Comparison of ENCODE assay signal across 14 mouse cellular contexts in the genomic region with DNA sequence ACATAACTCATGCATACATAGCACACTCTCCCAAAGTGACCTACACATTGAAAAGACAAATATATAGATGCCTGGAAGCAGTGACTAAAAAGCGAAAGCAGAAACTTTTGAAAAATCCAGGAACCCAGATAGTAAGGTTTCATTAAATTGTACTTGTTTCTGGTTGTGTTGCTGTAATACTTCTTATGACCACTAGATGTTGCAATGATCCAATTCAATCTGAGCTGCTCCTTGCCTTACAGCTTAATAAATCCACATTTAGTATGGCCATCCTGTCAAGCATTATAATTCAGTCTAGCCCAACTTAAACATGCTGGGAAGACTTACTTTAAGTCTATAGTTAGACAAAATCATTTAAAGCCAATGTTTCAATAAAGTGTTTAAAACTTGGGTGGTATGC. TPM values are rescaled to one million over a fixed set of nuclear protein-coding genes. Genes with fewer than 3 reads are reported as not detected.
A peak's percentile ranks its signal among the peaks of the same experiment; 100 is the strongest.
DNase-seq lines count a peak whose midpoint lies in the region; TF ChIP-seq lines count a peak whose summit lies in the region.
"Had no signal": no experiment of that assay in that cellular context is flagged by ENCODE, and none has a peak within 500 bp of the region (broad histone marks: within the 10 kb centered on the region; RNA-seq: fewer than 3 reads in every experiment).

No protein-coding gene starts in this region.

- dilution Hi-C loops in CH12.LX (cut with MboI; ENCODE audit: extremely low pct_ligation_motif_present, extremely low pct_unique_long_range_greater_than_20kb, low sequenced_read_pairs) = no loop called here

- no peak for TF ChIP-seq POLR2A in CH12.LX (IDR thresholded peaks at IDR 0.05; ENCODE audit: low read depth, low read length)
- TF ChIP-seq POLR2A in cortical plate, adult 2 months (IDR thresholded peaks at IDR 0.05; ENCODE audit: extremely low read depth, insufficient read depth, low read length) = no peak

- no peaks in the 10 kb centered on the region for H3K79me2 ChIP-seq in CH12.LX (replicated peaks; ENCODE audit: control insufficient read depth, extremely low read depth, insufficient read depth, poor library complexity, severe bottlenecking)

- peaks cover 0 to 12% of the 10 kb centered on the region in 2 experiments; a peak in 2 of 4 replicates for H3K4me1 ChIP-seq in CH12.LX (ENCODE audit: control insufficient read depth in 1 of 2, insufficient read depth in 2 of 2)
- H3K4me1 ChIP-seq in cortical plate, adult 2 months (ENCODE audit: control insufficient read depth, insufficient read depth, low read length) = no peaks in the 10 kb centered on the region
- H3K4me1 ChIP-seq: forebrain, embryonic 15.5 days; heart, embryonic 13.5 days had no signal

- H3K4me2 ChIP-seq in CH12.LX (ENCODE audit: insufficient read depth, low read depth, poor library complexity, severe bottlenecking) = no peak overlapping the region
- H3K4me2 ChIP-seq: forebrain, embryonic 15.5 days; heart, embryonic 13.5 days had no signal

- no peak for TF ChIP-seq EP300 in CH12.LX (IDR thresholded peaks at IDR 0.05; ENCODE audit: low read length)

- peak; percentile 84 for TF ChIP-seq RAD21 in CH12.LX (IDR thresholded peaks at IDR 0.05; ENCODE audit: low read depth, low read length)

- H3K9ac ChIP-seq in CH12.LX (ENCODE audit: insufficient read depth, low read depth) = no peak overlapping the region
- H3K9ac ChIP-seq: forebrain, embryonic 15.5 days; heart, embryonic 13.5 days had no signal

- H3K4me3 ChIP-seq in CH12.LX (replicated peaks in 1 of 3; ENCODE audit: low read depth in 2 of 3, low read length in 2 of 3, poor library complexity in 1 of 3) = no peak overlapping the region
- H3K4me3 ChIP-seq in cortical plate, adult 2 months (ENCODE audit: insufficient read depth, low read length) = no peak overlapping the region
- H3K4me3 ChIP-seq: forebrain, embryonic 15.5 days; heart, embryonic 13.5 days had no signal

- DNase-seq in kidney, adult 9 months = peak; percentile 8
- DNase-seq in kidney, adult 18-20 months = no peak
- DNase-seq in 3T3-L1 (ENCODE audit: low read depth, low spot score) (peak; percentile 40), CH12.LX (ENCODE audit: extremely low read depth) (peak; percentile 33)
- no peak for DNase-seq in B cell, adult 2 months
- DNase-seq in right cerebral cortex, adult 18-20 months = no peak

- no peaks in the 10 kb centered on the region for H3K36me3 ChIP-seq in CH12.LX (replicated peaks in 1 of 2; ENCODE audit: control insufficient read depth in 1 of 2, insufficient read depth in 1 of 2, low read length in 1 of 2)
- H3K36me3 ChIP-seq: forebrain, embryonic 15.5 days; heart, embryonic 13.5 days had no signal

- no peaks in the 10 kb centered on the region for H3K9me3 ChIP-seq in CH12.LX (replicated peaks; ENCODE audit: low read length)
- H3K9me3 ChIP-seq: forebrain, embryonic 15.5 days; heart, embryonic 13.5 days had no signal

- no peak overlapping the region for H3K27ac ChIP-seq in CH12.LX (ENCODE audit: insufficient read depth, low read depth)
- H3K27ac ChIP-seq in cortical plate, adult 2 months (ENCODE audit: insufficient read depth, low read length) = no peak overlapping the region
- H3K27ac ChIP-seq: forebrain, embryonic 15.5 days; heart, embryonic 13.5 days; macrophage had no signal

- no peaks in the 10 kb centered on the region for H3K27me3 ChIP-seq in CH12.LX (replicated peaks)
- H3K27me3 ChIP-seq: forebrain, embryonic 15.5 days; heart, embryonic 13.5 days had no signal

- peak; percentile 82 to 90; a peak in 3 of 4 replicates for TF ChIP-seq CTCF in CH12.LX (conservative IDR thresholded peaks at IDR 0.05 in 1 of 2, IDR thresholded peaks at IDR 0.05 in 1 of 2; ENCODE audit: low read depth in 2 of 2, low read length in 2 of 2)
- peak; percentile 23; the same call in 1 of the 2 replicates for TF ChIP-seq CTCF in cortical plate, adult 2 months (IDR thresholded peaks at IDR 0.05; ENCODE audit: extremely low read depth, insufficient read depth, low read length)

- in situ Hi-C loops in CH12.LX (cut with MboI; ENCODE audit: low pct_ligation_motif_present, low pct_unique_long_range_greater_than_20kb, low sequenced_read_pairs) = loop anchor here (5.0 to 10.0 kb wide), 2 partner anchors 33 to 71 kb away; no protein-coding TSS in a partner anchor

TF ChIP-seq in CH12.LX, 34 proteins besides CTCF, POLR2A, EP300 and RAD21:
- TF ChIP-seq MEF2A (IDR thresholded peaks at IDR 0.05; ENCODE audit: borderline replicate concordance, low read depth, low read length) (no peak), JUND (conservative IDR thresholded peaks at IDR 0.05; ENCODE audit: low read depth, low read length) (no peak), SMC3 (IDR thresholded peaks at IDR 0.05; ENCODE audit: low read depth, low read length) (peak; percentile 65)

RNA-seq across cellular contexts. Expression of gene Mat1a, which starts 10.7 kb away (rescaled TPM):
- not detected in 2 replicates for total RNA-seq in CH12.LX (2012; rRNA removed)
- not detected in 2 replicates for total RNA-seq in CH12.LX (2014; rRNA removed)
- polyA plus RNA-seq in CH12.LX (2012; ENCODE audit: insufficient read length, low read depth) = not detected in 2 replicates
- polyA plus RNA-seq in cortical plate, adult 2 months (2012; rRNA removed) = 0.02 and 0.06 TPM in 2 replicates
- total RNA-seq: left cerebral cortex, adult 18-20 months had no signal
- polyA plus RNA-seq: activated CD4-positive, CD25-positive, alpha-beta regulatory T cell, adult 4 months; forebrain, embryonic 15.5 days; kidney, embryonic 14.5 days; macrophage; neural tube, embryonic 14.5 days had no signal

RNA-seq across cellular contexts. Expression of gene Dydc1, which starts 21.4 kb away (rescaled TPM):
- total RNA-seq in CH12.LX (2012; rRNA removed) (not detected in 2 replicates), CH12.LX (2014; rRNA removed) (not detected in 2 replicates)
- not detected in 2 replicates for polyA plus RNA-seq in CH12.LX (2012; ENCODE audit: insufficient read length, low read depth)
- 0.21 TPM in 1 of 2 replicates, not detected in the other for polyA plus RNA-seq in cortical plate, adult 2 months (2012; rRNA removed)
- total RNA-seq: left cerebral cortex, adult 18-20 months had no signal
- polyA plus RNA-seq: activated CD4-positive, CD25-positive, alpha-beta regulatory T cell, adult 4 months; heart, embryonic 13.5 days; kidney, embryonic 14.5 days; macrophage; neural tube, embryonic 14.5 days had no signal

RNA-seq across cellular contexts. Expression of gene Dydc2, which starts 25.1 kb away (rescaled TPM):
- total RNA-seq in CH12.LX (2012; rRNA removed) = not detected in 2 replicates
- 0.32 TPM in 1 of 2 replicates, not detected in the other for total RNA-seq in CH12.LX (2014; rRNA removed)
- 0.67 TPM in 1 of 2 replicates, not detected in the other for polyA plus RNA-seq in CH12.LX (2012; ENCODE audit: insufficient read length, low read depth)
- 0.27 and 0.36 TPM in 2 replicates for polyA plus RNA-seq in cortical plate, adult 2 months (2012; rRNA removed)
- polyA plus RNA-seq: activated CD4-positive, CD25-positive, alpha-beta regulatory T cell, adult 4 months; kidney, embryonic 14.5 days; macrophage had no signal

RNA-seq across cellular contexts. Expression of gene Sftpa1, which starts 37.5 kb away (rescaled TPM):
- total RNA-seq in CH12.LX (2012; rRNA removed) (not detected in 2 replicates), CH12.LX (2014; rRNA removed) (not detected in 2 replicates)
- polyA plus RNA-seq in CH12.LX (2012; ENCODE audit: insufficient read length, low read depth) = not detected in 2 replicates
- not detected in 2 replicates for polyA plus RNA-seq in cortical plate, adult 2 months (2012; rRNA removed)
- total RNA-seq: left cerebral cortex, adult 18-20 months had no signal
- polyA plus RNA-seq: activated CD4-positive, CD25-positive, alpha-beta regulatory T cell, adult 4 months; forebrain, embryonic 15.5 days; kidney, embryonic 14.5 days; macrophage; neural tube, embryonic 14.5 days had no signal

RNA-seq across cellular contexts. Expression of gene Mbl1, which starts 57.1 kb away (rescaled TPM):
- total RNA-seq in CH12.LX (2012; rRNA removed) = not detected in 2 replicates
- not detected in 2 replicates for total RNA-seq in CH12.LX (2014; rRNA removed)
- polyA plus RNA-seq in CH12.LX (2012; ENCODE audit: insufficient read length, low read depth) = not detected in 2 replicates
- not detected in 2 replicates for polyA plus RNA-seq in cortical plate, adult 2 months (2012; rRNA removed)
- total RNA-seq: left cerebral cortex, adult 18-20 months had no signal
- polyA plus RNA-seq: activated CD4-positive, CD25-positive, alpha-beta regulatory T cell, adult 4 months; forebrain, embryonic 15.5 days; heart, embryonic 13.5 days; kidney, embryonic 14.5 days; macrophage; neural tube, embryonic 14.5 days had no signal

Comparison
In these comparisons a context has a peak if more than half of its experiments do, and no peak if none do; other contexts are left out.
1. DNase-seq: peak in kidney, adult 9 months (single experiment), 3T3-L1 (single experiment) and CH12.LX (single experiment); none in kidney, adult 18-20 months (single experiment), B cell, adult 2 months (0 of 2) and right cerebral cortex, adult 18-20 months (single experiment).